Mouse (Mus musculus) liver, embryonic 12.5 days (tissue): Measurements from ENCODE around the gene Hist1h1b. TPM values are rescaled to one million over a fixed set of nuclear protein-coding genes. Genes with fewer than 3 reads are reported as not detected.
A peak's percentile ranks its signal among the peaks of the same experiment; 100 is the strongest.
"Not testable (repeated sequence)": the region's sequence is repeated elsewhere in the genome, so short reads cannot be mapped to it uniquely, and the experiment has no call there.

Source experiments
- ATAC-seq: fragments of 200-750 bp; cut with Nextera tagmentation; 2 replicates; pipeline ENCODE4 v1.8.0; 2017; ENCODE audit warnings: moderate number of reproducible peaks, mild to moderate bottlenecking, moderate library complexity
- H3K27ac ChIP-seq: fragments of 300-500 bp; sonication (generic); 2 replicates; pipeline ENCODE4 v1.5.1; 2016; ENCODE audit warnings: mild to moderate bottlenecking
- H3K27me3 ChIP-seq: fragments of 300-500 bp; sonication (generic); replicated peaks from 2 replicates; pipeline ENCODE4 v1.6.1; 2016; ENCODE audit warnings: mild to moderate bottlenecking, moderate library complexity
- H3K36me3 ChIP-seq: fragments of 300-500 bp; sonication (generic); 2 replicates; pipeline ENCODE4 v1.6.1; 2016; ENCODE audit warnings: mild to moderate bottlenecking, moderate library complexity
- H3K4me1 ChIP-seq: fragments of 300-500 bp; sonication (generic); 2 replicates; pipeline ENCODE4 v1.6.1; 2016
- H3K4me2 ChIP-seq: fragments of 300-500 bp; sonication (generic); 2 replicates; pipeline ENCODE4 v1.6.1; 2016; ENCODE audit warnings: mild to moderate bottlenecking, moderate library complexity
- H3K4me3 ChIP-seq: fragments of 300-500 bp; sonication (generic); 2 replicates; pipeline ENCODE4 v1.5.1; 2016; ENCODE audit warnings: mild to moderate bottlenecking, moderate library complexity
- H3K9ac ChIP-seq: fragments of 300-500 bp; sonication (generic); 2 replicates; pipeline ENCODE4 v1.6.1; 2016; ENCODE audit warnings: mild to moderate bottlenecking, moderate library complexity
- H3K9me3 ChIP-seq: fragments of 300-500 bp; sonication (generic); replicated peaks from 2 replicates; pipeline ENCODE4 v1.6.1; 2016; ENCODE audit warnings: mild to moderate bottlenecking, moderate library complexity
- WGBS: fragments of 180-500 bp; shearing (Covaris S2); methylation state at CpG from one replicate; pipeline ENCODE4 v1.1.7; 2016; ENCODE audit not compliant: insufficient replicate concordance; 5-methylcytosine and 5-hydroxymethylcytosine counted together
- polyA plus RNA-seq: library from polyadenylated mRNA; unstranded; fragments of >200 nt; fragmentation: Nextera tagmentation; extraction: Ambion mirVana; gene quantifications from 2 replicates; pipeline ENCODE4 v1.2.1, GENCODE M21; 2016

Hist1h1b gene
- polyA plus RNA-seq, 1 experiment from 2014 or later, result 43.0 TPM

DNA sequence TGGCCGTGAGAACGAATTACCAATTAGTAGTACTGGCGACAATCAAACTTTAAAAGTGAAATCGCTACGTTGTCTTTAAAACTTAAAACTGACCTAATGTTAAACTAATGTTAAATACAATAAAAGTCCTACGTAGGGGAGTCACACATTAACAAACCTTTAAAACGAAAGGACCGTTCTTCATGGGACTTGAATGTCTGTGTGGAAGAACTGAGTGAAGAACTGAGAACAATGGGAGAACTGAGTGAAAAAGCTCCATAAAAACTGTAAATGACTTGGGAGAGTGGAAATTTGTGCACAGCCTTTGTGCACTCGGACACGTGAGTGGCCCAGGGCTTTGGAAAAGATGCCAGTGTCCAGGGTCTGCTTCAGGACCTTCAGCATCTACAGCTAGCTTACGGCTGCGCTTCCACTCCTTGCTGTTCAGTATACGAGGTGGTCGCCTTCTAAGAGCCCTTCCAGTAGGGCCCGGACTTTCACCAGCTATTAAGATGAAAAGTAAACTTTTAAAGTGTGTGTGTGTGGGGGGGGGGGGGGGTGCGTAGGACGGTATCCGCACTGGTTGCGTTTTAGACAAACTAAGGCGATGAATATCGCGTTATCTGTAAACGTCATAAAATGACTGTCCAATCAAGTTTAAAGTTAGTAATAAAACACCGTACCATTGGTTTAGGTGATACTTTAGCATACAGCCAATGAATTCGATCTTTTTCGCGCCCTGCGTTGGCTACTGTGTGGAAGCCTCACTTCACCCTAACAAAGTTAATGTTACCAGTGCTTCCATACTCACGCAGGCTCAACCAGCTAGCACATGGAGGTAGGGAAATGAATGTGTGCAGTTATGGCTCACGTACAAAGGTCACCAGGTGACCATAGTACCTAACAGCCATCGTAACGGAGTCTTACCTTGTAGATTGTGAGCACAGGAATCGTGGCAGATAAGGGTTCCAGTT, 1.3 kb downstream of the Hist1h1b start:
- 6% methylated on average over 33 of the region's 33 CpGs for WGBS
- Histone ChIP-seq H3K4me2 (peak overlapping the region; percentile 87), H3K27me3 (no peaks in the 10 kb centered on the region), H3K9ac (peak overlapping the region; percentile 96), H3K36me3 (no peaks in the 10 kb centered on the region), H3K9me3 (no peaks in the 10 kb centered on the region), H3K4me1 (peaks cover 57% of the 10 kb centered on the region), H3K27ac (peak overlapping the region; percentile 100), H3K4me3 (peak overlapping the region; percentile 70)
- ATAC-seq, result peak; percentile 74

GRCm38 (mm10) chr13:21755707-21756106, 24.7 kb downstream of the Hist1h1b start:
- Histone ChIP-seq H3K4me1 (peaks cover 32% of the 10 kb centered on the region), H3K27me3 (no peaks in the 10 kb centered on the region), H3K9me3 (no peaks in the 10 kb centered on the region), H3K4me3 (peak overlapping the region; percentile 49), H3K27ac (peak overlapping the region; percentile 99), H3K9ac (peak overlapping the region; percentile 71), H3K36me3 (no peaks in the 10 kb centered on the region), H3K4me2 (peak overlapping the region; percentile 66)
- 80% methylated on average over 1 of the region's 1 CpGs for WGBS
- no peak for ATAC-seq

- H3K27me3 ChIP-seq, H3K36me3 ChIP-seq, H3K9me3 ChIP-seq: not testable (repeated sequence)
- peak overlapping the region; percentile 99 for H3K27ac ChIP-seq
- H3K4me3 ChIP-seq, result peak overlapping the region; percentile 56
- H3K9ac ChIP-seq, result peak overlapping the region; percentile 73
- WGBS, result 1% methylated on average over 26 of the region's 26 CpGs
- H3K4me2 ChIP-seq, result peak overlapping the region; percentile 69
- H3K4me1 ChIP-seq, result peaks cover 31% of the 10 kb centered on the region
- peak; percentile 19 for ATAC-seq
These were observed 26.0 kb downstream of the Hist1h1b start for GRCm38 (mm10) chr13:21754294-21755001.

DNA sequence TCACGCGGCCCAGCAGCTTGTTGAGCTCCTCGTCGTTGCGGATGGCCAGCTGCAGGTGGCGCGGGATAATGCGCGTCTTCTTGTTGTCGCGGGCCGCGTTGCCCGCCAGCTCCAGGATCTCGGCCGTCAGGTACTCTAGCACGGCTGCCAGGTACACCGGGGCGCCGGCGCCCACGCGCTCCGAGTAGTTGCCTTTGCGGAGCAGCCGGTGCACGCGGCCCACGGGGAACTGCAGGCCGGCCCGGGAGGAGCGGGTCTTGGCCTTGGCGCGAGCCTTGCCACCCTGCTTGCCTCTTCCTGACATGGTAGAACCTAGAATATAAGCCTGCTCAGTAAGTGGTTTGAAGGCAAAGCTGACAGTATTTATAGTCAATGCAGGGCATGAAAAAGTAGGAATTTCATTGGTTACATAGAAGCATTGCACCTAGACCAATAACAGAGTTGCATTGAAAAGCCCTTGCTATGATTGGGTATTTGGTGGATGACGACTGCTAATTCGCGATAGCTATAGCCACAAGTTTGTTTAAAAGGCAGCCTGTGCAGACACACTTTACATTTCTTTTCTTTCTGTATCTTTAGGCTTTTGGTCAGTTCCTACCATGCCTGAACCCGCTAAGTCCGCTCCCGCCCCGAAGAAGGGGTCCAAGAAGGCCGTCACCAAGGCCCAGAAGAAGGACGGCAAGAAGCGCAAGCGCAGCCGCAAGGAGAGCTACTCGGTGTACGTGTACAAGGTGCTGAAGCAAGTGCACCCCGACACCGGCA, 26.7 kb downstream of the Hist1h1b start, which contains the start of the genes Hist1h2ak and Hist1h2bn:
Hist1h2ak (minus strand) TSS at position 304 of the 762 bp plus-strand sequence.
Hist1h2bn (plus strand) TSS at position 600 of the 762 bp plus-strand sequence.
- H3K27me3 ChIP-seq, H3K36me3 ChIP-seq, H3K9me3 ChIP-seq: not testable (repeated sequence)
- peak within 1 kb of the TSS; percentile 99 for H3K27ac ChIP-seq
- under 1% methylated on average over 49 of the region's 50 CpGs for WGBS
- H3K4me1 ChIP-seq, result peaks cover 34% of the 10 kb centered on the region
- H3K9ac ChIP-seq, result peak within 1 kb of the TSS; percentile 80
- peak within 1 kb of the TSS; percentile 69 for H3K4me2 ChIP-seq
- peak within 1 kb of the TSS; percentile 56 for H3K4me3 ChIP-seq
- peak; percentile 86 for ATAC-seq

DNA sequence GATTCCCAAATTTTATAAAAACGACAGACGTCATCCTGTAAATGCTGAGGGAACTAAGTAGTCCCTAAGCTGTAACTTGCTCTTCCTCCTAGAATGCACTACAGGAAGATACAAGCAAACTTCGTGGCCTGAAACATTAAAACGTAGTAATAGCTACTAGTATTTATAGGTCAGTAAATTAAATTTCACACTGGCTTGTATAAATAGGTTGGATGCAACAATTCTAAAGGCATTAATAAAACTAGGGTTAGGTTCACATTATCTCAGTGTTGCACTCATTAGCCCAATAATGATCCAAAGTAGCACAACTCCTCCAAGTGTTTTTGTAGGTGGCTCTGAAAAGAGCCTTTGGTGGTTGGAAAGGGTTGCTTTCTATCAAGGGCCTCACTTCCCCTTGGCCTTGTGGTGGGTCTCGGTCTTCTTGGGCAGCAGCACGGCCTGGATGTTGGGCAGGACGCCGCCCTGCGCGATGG, 27.3 kb downstream of the Hist1h1b start:
- Histone ChIP-seq H3K4me1 (peaks cover 37% of the 10 kb centered on the region), H3K36me3 (no peaks in the 10 kb centered on the region), H3K9me3 (no peaks in the 10 kb centered on the region), H3K27ac (peak overlapping the region; percentile 99), H3K9ac (peak overlapping the region; percentile 80), H3K4me3 (peak overlapping the region; percentile 56), H3K4me2 (peak overlapping the region; percentile 69), H3K27me3 (no peaks in the 10 kb centered on the region)
- ATAC-seq, result no peak
- under 1% methylated on average over 10 of the region's 10 CpGs for WGBS

DNA sequence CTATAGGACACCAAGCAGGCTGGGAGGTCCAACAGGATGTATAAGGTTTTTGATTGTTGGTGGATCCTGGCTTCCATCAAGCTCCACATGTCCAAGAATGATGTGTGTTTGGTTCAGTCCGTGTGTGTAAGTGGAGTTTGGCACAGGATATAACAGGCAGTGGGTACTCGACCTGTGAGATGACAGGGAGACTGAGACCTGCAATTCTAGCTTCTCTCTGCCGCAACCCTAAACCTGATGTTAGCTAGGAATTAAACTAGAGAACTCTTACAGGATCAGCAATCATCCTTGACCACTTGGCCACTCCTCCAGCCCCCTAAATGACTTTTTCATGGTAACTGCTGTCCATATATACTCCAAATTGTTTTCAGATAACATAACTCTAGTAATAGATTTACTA, 28.1 kb downstream of the Hist1h1b start:
- peaks cover 2% of the 10 kb centered on the region for H3K36me3 ChIP-seq
- H3K4me1 ChIP-seq, result peaks cover 41% of the 10 kb centered on the region
- peak overlapping the region; percentile 56 for H3K4me3 ChIP-seq
- peak overlapping the region; percentile 80 for H3K9ac ChIP-seq
- H3K27me3 ChIP-seq, result no peaks in the 10 kb centered on the region
- H3K4me2 ChIP-seq, result peak overlapping the region; percentile 69
- ATAC-seq, result no peak
- no peaks in the 10 kb centered on the region for H3K9me3 ChIP-seq
- WGBS, result 34% methylated on average over 3 of the region's 3 CpGs
- peak overlapping the region; percentile 99 for H3K27ac ChIP-seq

DNA sequence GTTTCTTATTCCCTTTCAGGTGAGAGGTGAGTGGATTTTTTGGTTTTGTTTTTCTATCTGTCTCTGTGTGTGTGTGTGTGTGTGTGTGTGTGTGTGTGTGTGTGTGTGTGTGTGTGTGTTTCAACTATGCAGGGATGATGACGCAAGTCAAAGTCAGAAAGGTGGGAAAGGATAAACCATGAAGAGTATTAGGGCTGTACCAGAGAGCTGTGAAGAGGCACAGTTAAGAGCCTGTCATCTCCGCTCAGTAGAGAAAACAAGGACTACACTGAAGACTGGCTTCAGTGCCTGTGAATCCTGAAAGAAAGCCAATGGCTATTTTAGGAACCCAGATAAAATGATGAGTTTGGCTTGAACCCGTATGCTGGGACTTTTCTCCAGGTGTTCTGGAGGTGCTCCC, 28.6 kb downstream of the Hist1h1b start:
- Histone ChIP-seq H3K4me3 (peak overlapping the region; percentile 56), H3K9ac (peak overlapping the region; percentile 80), H3K4me1 (peaks cover 44% of the 10 kb centered on the region), H3K36me3 (peaks cover 4% of the 10 kb centered on the region), H3K27ac (peak overlapping the region; percentile 99), H3K27me3 (no peaks in the 10 kb centered on the region), H3K4me2 (peak overlapping the region; percentile 69), H3K9me3 (no peaks in the 10 kb centered on the region)
- 38% methylated on average over 3 of the region's 3 CpGs for WGBS
- ATAC-seq, result no peak

DNA sequence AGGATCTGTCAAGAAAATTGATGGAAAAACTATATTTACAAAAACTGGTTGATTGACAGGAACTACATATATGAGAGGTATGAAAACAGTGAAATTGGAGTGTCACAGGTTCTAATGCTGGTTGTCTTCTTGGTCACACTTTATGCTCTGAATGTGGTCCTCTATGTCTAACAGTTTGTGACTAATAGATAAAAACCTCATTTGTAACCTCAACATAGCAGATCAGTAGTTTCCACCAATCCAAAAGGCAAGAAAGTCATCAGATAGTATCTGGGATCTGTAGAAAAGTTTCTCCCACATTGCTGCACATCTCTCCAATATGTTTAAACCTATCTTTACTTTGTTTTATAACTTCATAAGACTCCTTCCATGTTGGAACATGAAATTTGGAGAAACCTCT, 29.0 kb downstream of the Hist1h1b start:
- Histone ChIP-seq H3K9ac (peak overlapping the region; percentile 80), H3K27ac (peak overlapping the region; percentile 99)

GRCm38 (mm10) chr13:21750159-21751017, 30.0 kb downstream of the Hist1h1b start, which contains the start of gene Hist1h4k:
Gene Hist1h4k (minus strand): TSS chr13:21750505.
- Histone ChIP-seq H3K4me1 (peaks cover 46% of the 10 kb centered on the region), H3K27ac (peak within 1 kb of the TSS; percentile 99), H3K4me2 (peak within 1 kb of the TSS; percentile 69), H3K9ac (peak within 1 kb of the TSS; percentile 80), H3K4me3 (peak within 1 kb of the TSS; percentile 61)
- H3K9me3 ChIP-seq, H3K36me3 ChIP-seq, H3K27me3 ChIP-seq: not testable (repeated sequence)
- WGBS, result under 1% methylated on average over 41 of the region's 56 CpGs
- peak; percentile 64 for ATAC-seq

More for the DNA sequence above, 29.0 kb downstream of the Hist1h1b start:
- peaks cover 43% of the 10 kb centered on the region for H3K4me1 ChIP-seq
- H3K4me2 ChIP-seq, result peak overlapping the region; percentile 69
- H3K27me3 ChIP-seq, result no peaks in the 10 kb centered on the region
- no peaks in the 10 kb centered on the region for H3K9me3 ChIP-seq
- peak overlapping the region; percentile 56; the same call in 1 of the 2 replicates for H3K4me3 ChIP-seq
- H3K36me3 ChIP-seq, result peaks cover 4% of the 10 kb centered on the region
- no peak for ATAC-seq

DNA sequence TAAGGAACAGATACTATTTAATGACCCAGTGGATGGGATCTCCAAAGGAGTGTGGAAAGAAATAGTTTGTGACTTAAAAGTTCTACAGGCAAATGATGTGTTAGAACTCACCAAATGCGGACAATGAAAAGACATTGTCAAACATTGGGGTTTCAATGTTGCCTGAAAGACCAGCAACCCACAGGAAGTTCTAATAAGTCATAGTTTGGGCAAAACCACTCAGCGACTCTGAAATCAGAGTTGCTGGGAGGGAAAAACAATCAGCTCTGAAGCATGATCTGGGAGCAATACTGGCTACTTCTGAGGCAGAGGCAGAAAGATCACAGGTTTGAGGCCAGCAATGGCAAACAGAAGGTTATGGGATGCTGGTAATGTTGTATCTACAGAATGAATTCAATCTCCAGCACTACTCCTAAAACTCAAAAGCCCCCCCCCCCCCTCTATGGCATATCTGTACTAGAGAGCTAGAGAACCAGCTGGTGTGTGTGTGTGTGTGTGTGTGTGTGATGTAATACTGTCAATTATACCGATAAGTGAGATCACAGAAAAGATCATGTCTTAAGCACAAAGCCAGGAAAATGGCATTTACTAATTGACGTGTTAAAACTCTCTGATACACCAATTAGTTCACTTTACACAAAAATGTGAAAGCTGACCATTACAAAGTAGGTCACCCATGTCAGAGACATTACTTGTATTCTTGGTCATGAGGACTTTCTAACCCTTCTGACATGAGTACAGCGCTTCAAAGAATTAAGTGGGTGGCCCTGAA, 30.9 kb downstream of the Hist1h1b start:
- Histone ChIP-seq H3K4me2 (peak overlapping the region; percentile 68), H3K4me3 (peak overlapping the region; percentile 61), H3K36me3 (peaks cover 4% of the 10 kb centered on the region), H3K27ac (peak overlapping the region; percentile 99), H3K9ac (peak overlapping the region; percentile 80), H3K4me1 (peaks cover 49% of the 10 kb centered on the region), H3K27me3 (no peaks in the 10 kb centered on the region), H3K9me3 (no peaks in the 10 kb centered on the region)
- under 1% methylated on average over 5 of the region's 5 CpGs for WGBS
- ATAC-seq, result no peak
